Mouse (Mus musculus) frontal cortex, postnatal 14 days (tissue): Measurements from ENCODE around the gene Gm26741.

Source experiments
- DNase-seq, 2 experiments: peaks; one replicate each; pipeline ENCODE4 v3.0.0; 2022; ENCODE audit warnings: low spot score in 2 of 2

Gene Gm26741

DNA sequence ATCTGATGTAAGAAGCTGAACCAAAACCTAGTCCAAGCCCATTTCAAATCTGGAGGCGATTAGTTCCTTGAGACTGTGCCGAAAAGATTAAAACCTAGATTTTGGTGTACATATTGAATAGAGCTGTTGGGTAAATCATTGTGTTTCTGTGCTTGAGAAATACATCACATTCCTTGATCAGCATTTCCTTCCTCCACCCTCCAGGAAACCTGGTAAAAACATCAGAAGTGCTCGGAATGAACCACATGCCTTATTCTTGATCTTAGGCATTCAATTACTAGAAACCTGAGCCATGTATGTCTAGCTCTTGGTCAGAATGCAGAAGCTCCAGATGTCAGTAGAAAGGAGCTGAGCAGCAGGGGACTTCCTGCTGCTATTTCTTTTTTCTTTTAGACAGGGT is 30.9 kb downstream of the Gm26741 start:
- no peak for DNase-seq

DNA sequence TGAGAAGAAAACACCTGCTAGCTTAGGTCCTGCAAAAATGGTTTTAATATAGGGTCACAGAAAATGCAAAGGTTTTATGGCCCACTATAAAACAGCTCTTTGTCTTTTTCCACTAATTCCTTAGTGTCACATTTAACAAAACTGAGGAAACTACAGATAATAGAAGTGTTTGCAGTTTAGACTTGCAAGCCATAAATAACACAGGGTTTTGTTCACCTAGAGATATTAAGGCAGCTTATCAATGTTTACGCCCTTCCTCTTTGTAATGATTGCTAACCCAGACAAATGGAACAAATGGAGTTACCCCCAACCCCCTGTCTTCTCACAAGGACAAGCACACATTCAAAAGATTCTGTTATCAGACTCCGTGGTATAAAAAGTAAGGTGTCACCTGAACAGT is 32.6 kb downstream of the Gm26741 start:
- DNase-seq: no peak

DNA sequence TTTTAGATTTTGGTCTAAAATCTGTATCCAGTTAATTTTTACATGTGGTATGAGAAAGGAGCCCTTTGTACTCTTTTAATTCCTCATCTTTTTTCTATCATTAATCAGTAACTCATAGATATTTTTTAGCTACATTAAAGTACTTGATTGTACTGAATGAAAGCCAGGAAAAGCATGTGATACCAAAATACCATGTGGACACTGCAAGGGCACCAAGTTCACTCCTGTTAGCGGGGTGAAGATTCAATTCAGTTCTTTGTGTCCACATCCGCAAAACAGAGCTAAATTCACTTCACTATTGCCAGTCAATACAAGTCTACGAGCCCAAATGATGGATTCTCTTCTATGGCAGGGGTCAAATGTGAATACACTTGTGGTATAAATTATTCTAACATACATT is 38.1 kb downstream of the Gm26741 start:
- DNase-seq: no peak

GRCm38 (mm10) chr10:52398715-52399114 is 40.1 kb downstream of the Gm26741 start:
- DNase-seq: no peak

DNA sequence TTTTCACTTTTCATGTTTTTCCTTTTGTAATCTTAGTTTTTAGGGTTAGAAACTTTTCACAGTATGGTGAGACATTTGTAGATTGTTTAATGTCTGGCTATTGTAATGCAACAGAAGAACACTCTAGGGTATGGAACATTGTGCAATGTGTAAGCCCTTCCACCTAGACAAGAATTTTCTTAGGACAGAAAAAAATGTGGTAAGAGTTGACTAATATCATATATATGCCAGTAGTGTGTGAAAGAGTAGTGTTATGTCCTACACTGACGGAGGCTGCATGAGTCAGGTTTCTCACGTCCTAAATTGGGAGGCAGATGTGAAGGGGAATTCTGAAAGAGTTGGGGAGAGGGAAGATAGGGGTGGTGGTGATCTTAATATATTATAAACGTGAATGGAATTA is 41.2 kb downstream of the Gm26741 start:
- DNase-seq: no peak

DNA sequence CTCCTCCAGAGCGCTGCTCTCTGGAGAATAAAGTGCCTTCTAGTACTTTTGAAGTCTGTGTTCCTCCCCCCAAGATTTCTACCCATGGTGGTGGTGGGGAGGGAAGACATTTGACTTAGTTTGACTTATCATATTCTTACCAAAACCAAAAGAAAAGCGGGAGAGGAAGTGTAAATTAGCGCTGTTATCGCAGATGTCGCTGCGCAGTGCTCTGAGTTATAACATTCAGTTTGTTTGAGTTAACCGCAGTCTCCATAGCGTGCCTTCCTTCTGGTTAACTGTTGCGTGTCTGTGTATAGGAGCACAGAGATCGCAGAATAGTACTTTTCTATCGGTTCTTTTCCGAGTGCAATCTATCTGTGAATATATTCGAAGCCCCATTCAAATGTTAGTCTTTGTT is 46.6 kb downstream of the Gm26741 start:
- DNase-seq: no peak

GRCm38 (mm10) chr10:52407526-52407925 is 49.0 kb downstream of the Gm26741 start:
- no peak for DNase-seq
